Comparison of ENCODE assay signal across 8 mouse cellular contexts in the genomic region with DNA sequence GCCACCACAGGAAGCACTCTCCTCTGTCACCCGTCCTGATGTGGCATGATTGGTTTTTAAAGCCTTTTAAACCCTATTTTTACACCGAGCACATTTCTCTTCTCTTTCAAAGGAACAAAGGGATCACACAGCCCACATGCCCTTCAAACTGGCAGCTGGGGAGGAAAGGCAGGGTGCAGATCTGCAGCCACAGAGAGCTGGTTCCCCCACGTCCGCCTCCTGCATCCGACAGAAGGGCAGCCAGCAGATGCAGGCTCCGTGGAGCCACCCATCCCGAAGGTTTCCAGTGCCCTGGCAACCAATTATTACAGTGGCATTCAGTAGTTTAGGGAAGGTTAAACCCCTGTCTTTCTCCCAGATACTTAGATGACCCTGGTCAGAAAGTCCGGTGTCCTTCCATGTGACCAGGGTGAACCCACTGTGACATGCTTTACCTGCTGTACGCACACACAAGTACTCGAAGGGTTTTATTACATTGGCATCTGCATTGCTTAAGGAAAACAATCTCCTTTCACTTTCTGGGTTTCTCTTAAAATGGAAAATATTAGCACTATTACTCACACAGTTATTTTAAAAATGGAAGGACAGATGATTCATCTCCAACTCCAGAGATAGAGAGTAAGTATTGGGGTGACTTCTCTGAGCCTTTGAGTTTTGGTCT.
A peak's percentile ranks its signal among the peaks of the same experiment; 100 is the strongest.
DNase-seq lines count a peak whose midpoint lies in the region; ATAC-seq and TF ChIP-seq lines count a peak whose summit lies in the region.

No protein-coding gene starts in this region.

- 0 out of 2 replicates have a peak overlapping the region, but pooled peaks have one; percentile 2 for H3K9ac ChIP-seq in heart, embryonic 15.5 days
- H3K9ac ChIP-seq in midbrain, embryonic 14.5 days (replicated peaks; ENCODE audit: low read length) = peak overlapping the region; percentile 16; the same call in 1 of the 2 replicates

- H3K79me3 ChIP-seq in C2C12 (ENCODE audit: low read depth) = no peaks in the 10 kb centered on the region

- peaks cover 27% of the 10 kb centered on the region for H3K4me1 ChIP-seq in heart, embryonic 15.5 days (replicated peaks)
- peaks cover 34% of the 10 kb centered on the region for H3K4me1 ChIP-seq in bone marrow macrophage, adult 2 months (ENCODE audit: control insufficient read depth, insufficient read depth, low read length)
- H3K4me1 ChIP-seq in midbrain, embryonic 14.5 days (ENCODE audit: control insufficient read depth, insufficient read depth, low read length) = peaks cover 17% of the 10 kb centered on the region

- TF ChIP-seq CTCF in C2C12 (IDR thresholded peaks at IDR 0.05; ENCODE audit: control insufficient read depth, insufficient read depth, insufficient read length) = no peak
- TF ChIP-seq CTCF in bone marrow macrophage, adult 2 months (IDR thresholded peaks at IDR 0.05; ENCODE audit: low read depth, low read length) = no peak

- no peak overlapping the region for H3ac ChIP-seq in C2C12 (ENCODE audit: control insufficient read depth, insufficient read length, low read depth)

- ATAC-seq in heart, embryonic 15.5 days (replicated peaks; ENCODE audit: insufficient number of reproducible peaks, insufficient read depth, low FRiP score, low read depth) = no peak
- ATAC-seq in midbrain, embryonic 14.5 days (ENCODE audit: low FRiP score, low TSS enrichment) = no peak

- no peak for TF ChIP-seq POLR2A in bone marrow macrophage, adult 2 months (IDR thresholded peaks at IDR 0.05; ENCODE audit: borderline replicate concordance, low read depth, low read length)

- H3K27me3 ChIP-seq in heart, embryonic 15.5 days = no peaks in the 10 kb centered on the region
- H3K27me3 ChIP-seq in C2C12 (ENCODE audit: control insufficient read depth, insufficient read depth, insufficient read length) = no peaks in the 10 kb centered on the region
- no peaks in the 10 kb centered on the region for H3K27me3 ChIP-seq in midbrain, embryonic 14.5 days (ENCODE audit: control insufficient read depth, insufficient read depth, low read length)

- peak overlapping the region; percentile 33; the same call in 1 of the 2 replicates for H3K4me2 ChIP-seq in heart, embryonic 15.5 days
- H3K4me2 ChIP-seq in midbrain, embryonic 14.5 days (ENCODE audit: low read length) = no peak overlapping the region

- no peaks in the 10 kb centered on the region for H3K9me3 ChIP-seq in heart, embryonic 15.5 days (replicated peaks)
- H3K9me3 ChIP-seq in midbrain, embryonic 14.5 days (ENCODE audit: control insufficient read depth, low read length) = no peaks in the 10 kb centered on the region

- no peaks in the 10 kb centered on the region for H3K79me2 ChIP-seq in C2C12 (ENCODE audit: control insufficient read depth, insufficient read depth)

- H3K4me3 ChIP-seq in heart, embryonic 15.5 days = no peak overlapping the region
- no peak overlapping the region for H3K4me3 ChIP-seq in C2C12 (ENCODE audit: insufficient read depth, poor library complexity, severe bottlenecking)
- no peak overlapping the region for H3K4me3 ChIP-seq in bone marrow macrophage, adult 2 months (ENCODE audit: insufficient read depth, low read length)
- no peak overlapping the region for H3K4me3 ChIP-seq in midbrain, embryonic 14.5 days (replicated peaks; ENCODE audit: low read depth, low read length)

- no peak for DNase-seq in heart, postnatal 36 days
- DNase-seq in midbrain, embryonic 14.5 days = peak; percentile 37
- DNase-seq in testis, postnatal 14 days (ENCODE audit: low spot score) = no peak
- DNase-seq in kidney, adult 18-20 months = no peak
- no peak for DNase-seq in urinary bladder, adult 2 months (ENCODE audit: low spot score)

- intact Hi-C loops in heart, postnatal 36 days (cut with DNase I) = loop anchor here (5.0 kb wide), 1 partner anchor 157 kb away; a partner anchor contains a TSS

- H3K36me3 ChIP-seq in heart, embryonic 15.5 days = no peaks in the 10 kb centered on the region
- H3K36me3 ChIP-seq in C2C12 (ENCODE audit: control insufficient read depth, insufficient read depth) = no peaks in the 10 kb centered on the region
- no peaks in the 10 kb centered on the region for H3K36me3 ChIP-seq in midbrain, embryonic 14.5 days (ENCODE audit: control insufficient read depth, insufficient read depth, low read length)

- H3K27ac ChIP-seq in heart, embryonic 15.5 days = no peak overlapping the region
- peak overlapping the region; percentile 46 for H3K27ac ChIP-seq in bone marrow macrophage, adult 2 months (ENCODE audit: insufficient read depth, low read depth, low read length)
- peak overlapping the region; percentile 60 for H3K27ac ChIP-seq in midbrain, embryonic 14.5 days (replicated peaks; ENCODE audit: low read depth, low read length)

- WGBS in heart, embryonic 15.5 days = 35% methylated on average over 10 of the region's 10 CpGs
- 30% methylated on average over 10 of the region's 10 CpGs for WGBS in midbrain, embryonic 14.5 days

TF ChIP-seq in C2C12, 6 proteins besides CTCF, POLR2A, EP300 and RAD21:
- TF ChIP-seq CEBPB (IDR thresholded peaks at IDR 0.05; ENCODE audit: low read depth) = peak; percentile 8
- no peak for TF ChIP-seq FOSL1 (IDR thresholded peaks at IDR 0.05; ENCODE audit: insufficient read depth, low read length, poor library complexity, severe bottlenecking)
